Mouse (Mus musculus): Measurements from ENCODE around the gene Pappa2.

The Pappa2 gene

DNA sequence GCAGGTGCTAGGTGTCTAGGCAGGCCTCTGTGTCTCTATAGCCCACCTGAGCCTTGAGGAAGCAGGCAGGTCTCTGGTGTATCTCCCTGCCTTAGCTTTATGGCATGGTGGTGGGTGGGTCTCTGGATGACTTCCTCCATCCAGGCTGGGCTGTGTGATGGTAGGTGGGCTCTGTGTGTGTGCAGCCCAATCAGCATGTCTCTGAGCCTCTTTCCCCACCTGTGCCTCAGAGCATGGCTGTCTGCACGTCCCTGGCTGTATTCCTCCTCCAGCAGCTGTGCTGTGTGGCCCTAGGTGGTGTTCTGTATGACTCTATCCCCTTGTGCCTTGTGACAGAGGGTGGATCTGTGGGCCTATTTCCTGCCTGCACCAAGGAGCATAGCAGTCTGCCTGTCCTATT is at the start of gene Pappa2:
Gene Pappa2 (minus strand): TSS at position 101 of the 400 bp plus-strand sequence.
- DNase-seq (ENCODE audit: low read depth, low spot score), result no peak

DNA sequence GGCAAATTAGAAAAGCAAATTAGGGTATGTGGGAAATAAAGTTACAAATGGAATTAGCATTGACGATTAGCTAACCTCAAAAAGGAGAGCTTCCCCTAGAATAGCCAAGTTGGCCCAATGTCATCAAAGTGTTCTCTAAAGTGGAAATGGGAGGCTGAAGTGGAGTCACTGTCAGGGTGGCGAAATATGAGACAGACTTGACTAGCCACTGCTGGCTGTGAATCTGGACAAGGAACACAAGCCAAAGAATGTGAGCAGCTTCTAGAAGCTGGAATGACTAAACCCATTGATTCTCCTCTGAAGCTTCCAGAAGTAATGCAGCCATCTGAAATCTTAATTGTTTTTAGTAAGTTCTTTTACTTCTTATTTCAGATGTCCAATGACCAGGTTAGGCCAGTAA is 48.8 kb upstream of the Pappa2 start:
- no peak for DNase-seq (ENCODE audit: low read depth, low spot score)

DNA sequence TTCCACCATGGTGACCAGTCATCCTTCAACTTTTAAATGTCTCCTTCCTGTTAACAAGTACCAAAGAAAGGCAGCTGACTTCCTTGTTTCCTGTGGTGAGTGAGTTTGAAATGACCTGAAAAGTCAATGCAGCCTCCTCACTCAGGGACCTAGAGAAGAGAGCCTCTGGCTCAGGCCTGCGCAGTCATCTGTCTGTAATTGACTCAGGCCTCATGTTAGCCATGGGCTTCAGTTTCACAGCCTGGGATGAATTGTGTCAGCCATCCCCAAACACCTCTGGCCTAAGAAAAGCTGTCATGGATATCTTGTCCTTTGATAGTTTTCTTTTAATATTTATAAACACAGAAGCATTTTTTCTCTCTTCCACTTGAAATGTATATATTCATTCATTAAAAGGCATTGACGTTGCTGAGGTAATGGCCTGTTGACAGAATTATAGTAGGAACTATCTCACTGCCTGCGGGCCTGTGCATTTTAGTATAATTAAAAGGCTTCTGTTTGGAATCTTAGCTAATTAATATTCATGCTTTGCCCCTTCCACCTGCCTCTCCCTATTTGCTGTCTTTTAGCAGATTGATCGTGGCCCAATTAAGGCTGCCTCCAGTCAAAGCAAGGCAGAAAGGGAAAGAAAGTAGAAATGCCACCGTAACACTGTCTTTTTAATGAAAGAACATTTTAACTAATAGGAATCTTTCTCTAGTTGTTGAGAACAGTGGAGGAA is 34.8 kb upstream of the Pappa2 start:
- DNase-seq (ENCODE audit: low read depth, low spot score), result no peak

DNA sequence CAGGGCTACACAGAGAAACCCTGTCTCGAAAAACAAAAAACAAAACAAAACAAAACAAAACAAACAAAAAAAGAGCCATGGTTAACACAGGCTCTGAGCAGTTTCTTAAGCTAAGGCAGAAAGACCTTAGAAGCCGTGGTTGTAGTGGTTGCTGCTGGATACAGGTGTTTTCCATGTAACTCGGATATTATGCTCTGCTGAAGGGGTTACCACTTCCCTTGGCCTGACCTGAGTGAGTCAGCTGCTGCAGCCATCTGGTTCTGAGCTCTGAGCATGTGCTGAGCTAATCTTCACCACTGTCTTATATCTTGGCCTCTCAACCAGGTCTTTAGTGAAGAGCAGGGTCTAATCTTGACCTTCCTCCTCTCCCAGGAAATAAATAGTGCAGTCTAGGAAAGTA is 6.8 kb upstream of the Pappa2 start:
- no peak for DNase-seq (ENCODE audit: low read depth, low spot score)

DNA sequence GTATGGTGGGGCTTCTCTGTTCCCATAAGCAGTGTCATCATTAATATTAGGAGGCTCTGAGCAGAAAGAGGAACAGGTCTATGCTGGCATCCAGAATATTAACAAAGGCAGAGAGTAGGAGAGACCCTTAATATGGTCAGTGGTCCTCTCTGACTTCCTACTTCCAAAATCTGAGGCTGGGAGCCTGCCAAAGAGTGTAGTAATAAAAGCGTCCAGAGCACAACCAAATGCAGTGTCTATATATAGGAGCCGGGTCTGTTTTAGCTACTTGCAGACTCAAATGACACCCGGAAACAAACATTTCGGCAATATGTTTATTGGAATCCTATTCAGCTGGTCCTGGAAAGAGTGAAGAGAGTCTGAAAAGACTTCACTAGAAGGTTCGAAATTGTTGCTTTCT is 17.9 kb downstream of the Pappa2 start:
- DNase-seq (ENCODE audit: low read depth, low spot score), result no peak

DNA sequence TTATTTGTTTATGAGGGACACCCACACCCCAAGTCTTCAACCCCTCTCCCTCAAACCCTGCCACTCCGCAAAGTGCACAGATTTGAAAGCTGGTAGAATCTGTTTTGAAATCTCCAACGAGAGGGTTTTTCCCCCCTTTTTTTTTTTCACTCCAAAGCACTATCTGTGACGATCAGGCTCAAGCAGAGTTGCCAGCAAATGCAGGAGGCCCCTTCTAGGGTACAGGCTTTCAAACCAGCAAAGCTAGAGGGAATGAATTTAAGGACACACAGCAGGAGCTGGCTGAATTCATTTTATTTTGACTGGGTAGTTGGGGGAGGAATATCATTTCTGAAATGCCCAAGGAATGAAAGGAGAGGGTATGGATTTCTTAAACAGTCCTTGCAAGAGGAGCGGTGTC is 19.3 kb downstream of the Pappa2 start:
- no peak for DNase-seq (ENCODE audit: low read depth, low spot score)

DNA sequence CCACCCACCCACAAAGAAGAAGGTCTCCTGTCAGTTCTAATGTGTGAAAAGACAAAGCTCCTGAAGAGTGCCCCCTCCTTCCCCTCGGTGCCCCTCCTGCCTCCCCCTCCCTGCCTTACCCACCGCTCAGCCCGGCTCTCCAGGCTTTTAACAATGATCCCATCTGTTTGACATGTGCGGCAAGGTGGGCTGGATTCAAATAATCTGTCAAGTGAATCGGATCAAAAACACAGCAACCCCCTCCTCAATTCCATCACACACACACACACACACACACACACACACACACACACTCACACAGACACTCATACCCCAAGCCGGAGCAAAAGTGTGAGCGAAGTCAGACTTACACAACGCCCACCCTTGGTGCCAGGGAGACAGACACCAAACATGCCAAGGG is 19.7 kb downstream of the Pappa2 start:
- no peak for DNase-seq (ENCODE audit: low read depth, low spot score)

DNA sequence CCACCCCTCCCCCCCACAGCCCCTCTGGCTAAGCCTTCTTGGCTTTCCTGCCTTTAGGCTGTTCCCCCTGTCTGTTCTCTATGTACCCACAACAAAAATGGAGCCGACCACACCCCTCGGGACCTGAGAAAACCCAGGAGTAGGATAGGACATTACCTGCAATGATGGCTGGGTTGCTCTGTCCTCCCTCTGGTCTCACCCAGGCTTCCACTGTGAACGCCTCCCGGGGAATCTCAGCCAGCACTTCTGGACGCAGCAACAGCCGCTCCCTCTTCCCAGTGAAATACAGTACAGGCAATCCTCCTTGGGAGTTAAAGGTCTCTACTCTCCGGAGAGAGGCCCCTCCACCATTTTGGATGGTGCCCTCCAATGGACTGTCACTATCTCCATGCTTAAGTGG is 23.9 kb downstream of the Pappa2 start:
- DNase-seq (ENCODE audit: low read depth, low spot score), result no peak

DNA sequence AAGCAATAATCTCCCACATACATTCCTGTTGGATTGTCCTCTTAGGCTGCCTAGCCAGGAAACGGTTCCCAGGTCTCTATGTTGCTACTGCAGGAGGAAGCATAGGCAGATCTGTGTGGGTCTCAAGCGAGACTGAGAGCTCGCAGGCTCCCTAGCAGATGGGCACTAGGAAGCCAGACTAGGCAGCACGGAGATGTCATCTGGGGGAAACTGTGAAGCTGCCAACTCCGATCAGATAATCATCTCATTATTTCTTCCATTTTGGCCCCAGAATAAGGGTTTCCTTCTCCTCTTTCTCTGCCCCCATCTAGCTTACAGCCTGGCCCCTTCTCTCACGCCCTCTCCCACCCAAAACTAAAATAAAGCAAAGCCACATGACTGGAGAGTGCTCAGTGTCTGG is 25.5 kb downstream of the Pappa2 start:
- no peak for DNase-seq (ENCODE audit: low read depth, low spot score)

DNA sequence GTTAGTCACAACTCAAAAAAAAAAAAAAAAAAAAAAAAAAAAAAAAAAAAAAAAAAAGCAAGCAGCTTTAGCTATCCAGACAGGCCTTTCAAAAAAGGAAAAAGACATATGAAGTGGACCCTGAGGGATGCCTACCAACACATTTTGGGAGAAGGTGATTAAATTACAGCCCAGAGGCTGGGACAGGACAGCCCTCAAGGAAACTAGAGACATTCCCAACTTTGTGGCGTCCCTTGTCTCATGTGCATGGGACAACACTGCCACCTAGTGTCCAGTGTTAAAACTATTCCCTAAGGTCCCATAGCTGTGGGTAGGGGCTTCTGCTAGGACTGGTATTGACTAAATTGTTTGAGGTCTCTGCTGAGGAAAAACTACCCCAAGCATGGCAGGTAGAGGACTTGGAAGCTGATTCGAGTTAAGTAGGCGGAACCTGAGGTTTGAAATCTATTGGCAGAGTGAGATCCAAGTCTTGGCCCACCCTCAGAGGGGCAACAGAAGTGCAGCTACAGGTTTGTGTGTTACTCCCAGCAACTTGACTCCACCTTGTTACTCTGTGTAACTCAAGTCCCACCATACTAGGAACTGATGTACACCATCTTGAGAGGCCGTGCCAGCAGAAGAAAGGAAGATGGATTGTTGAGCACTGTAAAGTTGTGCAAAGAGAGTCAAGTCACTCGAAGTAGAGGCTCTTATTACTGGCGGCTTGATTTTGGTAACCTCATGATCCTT is 26.6 kb downstream of the Pappa2 start:
- peak; percentile 13 for DNase-seq (ENCODE audit: low read depth, low spot score)

DNA sequence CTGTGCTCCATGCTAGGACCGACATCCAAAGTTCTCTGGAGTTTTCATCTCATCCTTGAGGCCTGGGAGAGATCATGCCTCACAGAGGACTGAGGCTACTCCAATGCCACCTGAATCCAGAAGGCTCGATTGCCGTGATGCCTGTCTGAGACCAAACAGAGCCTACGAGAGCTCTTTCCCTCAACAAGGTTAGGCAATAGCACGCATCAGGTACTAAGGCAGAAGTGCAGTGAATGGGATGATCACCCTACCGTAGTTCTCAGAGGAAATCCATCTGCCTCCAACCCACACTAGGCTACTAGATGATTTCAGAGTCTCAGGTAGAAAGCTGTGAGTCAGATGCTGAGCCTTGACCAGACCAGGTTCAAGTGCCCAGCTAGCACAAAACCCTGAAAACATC is 31.2 kb downstream of the Pappa2 start:
- no peak for DNase-seq (ENCODE audit: low read depth, low spot score)

DNA sequence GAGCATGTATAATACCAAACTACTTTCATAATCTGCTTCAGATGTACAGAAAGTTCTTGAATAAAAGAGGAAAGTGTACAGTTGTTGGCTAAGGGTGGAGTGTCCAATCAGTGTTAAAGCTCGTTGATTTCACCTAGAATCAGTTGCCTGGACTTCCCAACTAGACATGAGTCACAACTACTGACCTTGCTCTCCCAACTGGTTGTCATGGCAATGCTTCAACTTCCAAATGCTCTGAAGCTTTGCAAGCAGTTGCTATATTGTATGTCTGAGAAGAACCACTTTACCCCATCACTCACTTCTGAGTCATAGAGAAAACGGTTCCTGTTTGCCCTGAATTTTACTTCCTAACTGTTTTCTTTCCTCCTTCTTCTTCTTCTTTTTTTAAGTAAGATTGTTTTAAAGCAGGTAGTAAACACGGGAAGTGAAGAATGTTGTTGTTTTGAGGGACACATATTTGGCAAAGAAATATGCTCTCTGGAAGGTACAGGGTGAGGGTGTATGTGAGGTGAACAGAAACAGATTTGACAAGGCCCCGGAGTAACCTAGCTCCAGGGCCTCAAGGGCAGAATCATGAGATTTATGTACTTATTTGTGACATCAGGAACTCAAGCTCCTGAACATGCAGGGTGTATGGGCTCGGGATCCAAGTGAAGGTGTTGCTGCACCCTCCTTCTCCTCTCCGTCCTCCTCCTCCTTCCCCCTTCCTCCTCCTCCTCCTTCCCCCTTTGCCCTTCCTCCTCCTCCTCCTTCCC is 32.1 kb downstream of the Pappa2 start:
- DNase-seq (ENCODE audit: low read depth, low spot score), result no peak

DNA sequence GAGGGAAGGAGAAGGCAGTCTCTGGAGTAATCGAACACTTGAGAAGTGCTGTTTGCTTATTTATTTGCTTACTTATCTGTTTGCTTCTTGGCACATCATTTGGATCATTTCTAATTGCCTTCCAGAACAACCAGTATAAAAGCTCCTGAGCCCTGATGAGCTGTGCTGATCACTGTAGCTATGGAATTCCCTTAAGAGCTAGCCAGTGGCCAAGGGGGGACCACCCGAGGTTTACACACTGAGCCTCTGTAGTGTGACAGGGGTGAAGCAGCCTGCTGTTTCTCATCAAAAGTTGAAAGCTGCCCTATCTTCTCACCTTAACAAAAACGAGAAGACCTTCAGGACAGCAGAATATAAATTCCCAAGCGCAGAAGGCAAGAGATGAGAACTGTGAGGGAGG is 35.4 kb downstream of the Pappa2 start:
- DNase-seq (ENCODE audit: low read depth, low spot score), result no peak

DNA sequence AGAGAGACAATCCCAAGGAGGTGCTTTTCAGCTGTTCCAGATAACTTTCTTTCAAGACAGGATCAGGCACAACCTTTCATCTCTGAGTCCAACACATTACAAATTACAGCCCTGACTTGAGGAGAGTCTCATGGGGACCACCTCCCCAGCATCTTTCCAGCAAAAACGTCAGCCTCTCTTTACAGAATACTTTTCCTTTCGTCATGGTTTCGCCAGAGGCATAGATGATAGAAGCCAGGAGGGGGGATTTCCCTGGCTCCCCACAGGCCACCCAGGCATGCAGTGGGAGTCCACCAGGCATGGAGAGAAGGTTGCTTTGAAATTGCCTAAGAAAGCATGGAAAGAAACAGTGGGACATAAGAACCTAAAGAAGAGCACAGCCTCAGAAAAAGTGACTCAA is 37.4 kb downstream of the Pappa2 start:
- no peak for DNase-seq (ENCODE audit: low read depth, low spot score)

DNA sequence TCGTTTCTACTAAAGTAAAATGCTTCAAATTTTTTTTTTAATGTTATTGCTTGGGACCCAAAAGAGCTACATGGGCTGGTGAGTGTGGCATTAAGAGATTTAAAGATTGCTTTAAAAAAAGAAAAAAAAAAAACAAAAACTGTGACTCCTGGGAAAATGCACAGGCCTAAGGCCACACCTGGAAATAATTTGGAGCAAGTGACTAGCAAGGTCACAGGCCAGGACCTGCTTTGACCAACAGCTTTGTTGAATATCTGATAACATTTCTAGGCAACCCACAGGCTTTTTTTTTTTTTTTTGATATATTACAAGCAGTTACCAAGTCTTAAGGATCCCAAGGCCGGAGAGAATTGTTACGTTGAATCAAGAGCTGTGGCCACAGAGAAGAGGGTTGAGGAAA is 39.3 kb downstream of the Pappa2 start:
- no peak for DNase-seq (ENCODE audit: low read depth, low spot score)

DNA sequence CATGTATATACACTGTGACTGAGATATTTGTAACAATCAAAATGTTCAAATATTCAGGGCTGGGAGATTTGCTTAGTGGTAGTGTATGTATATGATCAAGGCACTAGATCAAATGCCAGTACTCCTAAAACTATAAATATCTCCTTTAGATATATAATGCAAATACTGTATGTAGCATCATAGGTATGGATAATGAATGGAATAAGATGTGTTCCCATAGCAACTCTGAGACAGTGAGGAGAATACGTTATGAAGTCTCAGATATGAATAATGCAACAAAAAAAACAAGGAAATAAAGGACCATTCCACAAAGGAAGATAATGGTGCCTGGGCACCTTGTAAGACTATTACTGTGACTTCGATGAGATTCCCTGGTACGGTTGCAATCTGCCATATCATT is 45.8 kb downstream of the Pappa2 start:
- DNase-seq (ENCODE audit: low read depth, low spot score), result no peak

DNA sequence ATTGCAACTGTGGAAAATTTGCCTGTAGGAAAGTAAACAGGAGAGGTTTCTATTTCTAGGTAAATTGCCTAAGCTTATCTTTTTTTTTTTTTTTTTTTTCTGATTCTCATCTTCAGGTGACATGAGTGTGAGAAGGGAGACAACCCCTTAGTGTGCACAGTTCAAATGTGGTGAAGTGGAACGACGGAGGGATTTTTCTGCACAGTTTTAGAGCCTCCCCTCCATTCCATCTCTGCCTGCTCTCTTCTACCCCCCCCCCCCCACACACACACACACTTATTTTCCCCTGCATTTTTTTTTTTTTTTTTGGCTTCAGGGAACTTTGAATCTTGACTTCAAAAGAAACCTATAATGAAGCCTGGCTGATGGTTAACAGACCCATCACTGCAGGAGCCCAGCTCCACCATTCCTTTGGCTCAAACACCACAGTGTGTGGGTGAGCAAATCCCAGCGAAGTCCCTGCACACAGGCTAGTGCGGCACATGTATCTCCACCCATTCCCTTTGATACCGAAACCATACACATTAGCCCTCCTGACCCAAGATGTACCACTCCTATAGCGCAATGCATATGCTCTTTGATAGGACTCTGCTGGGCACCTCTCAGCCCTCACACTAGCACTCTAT is 49.0 kb downstream of the Pappa2 start:
- no peak for DNase-seq (ENCODE audit: low read depth, low spot score)

DNA sequence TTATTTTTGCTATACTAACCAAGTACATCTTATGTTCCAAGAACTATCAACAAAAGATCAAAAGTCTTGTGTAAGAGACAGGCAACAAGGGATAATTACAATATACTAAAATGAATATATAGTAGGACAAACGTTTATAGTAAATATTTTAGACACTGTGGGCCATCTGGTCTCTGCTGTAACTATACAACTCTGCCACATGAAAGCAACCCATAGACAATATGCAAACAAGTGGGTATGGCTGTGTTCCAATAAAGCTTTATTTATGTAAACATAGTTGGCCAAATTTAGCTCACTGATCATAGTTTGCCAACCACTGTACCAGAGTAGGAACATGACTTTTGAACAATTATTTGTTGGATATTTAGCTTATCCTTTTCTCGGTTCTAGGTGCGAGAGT is 50.9 kb downstream of the Pappa2 start:
- DNase-seq (ENCODE audit: low read depth, low spot score), result no peak

DNA sequence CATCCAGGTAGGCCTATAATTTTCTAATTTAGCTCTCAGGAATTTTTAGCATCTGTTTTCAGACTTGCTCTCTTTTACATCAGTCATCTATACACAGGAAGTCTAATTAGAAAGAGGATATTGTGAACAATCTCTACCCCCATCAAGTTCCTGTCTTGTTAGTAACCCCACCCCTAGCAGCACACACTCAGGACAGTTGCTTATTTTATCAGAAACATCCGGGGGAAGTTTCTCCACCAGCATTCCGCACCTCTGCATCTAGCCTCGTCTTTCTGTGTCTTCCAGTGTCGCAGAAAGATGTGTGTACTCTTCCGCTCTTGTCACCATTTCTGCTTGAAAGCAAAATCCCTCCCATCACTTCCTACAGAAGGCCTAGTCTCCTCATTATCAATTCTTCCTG is 59.8 kb downstream of the Pappa2 start:
- DNase-seq (ENCODE audit: low read depth, low spot score), result no peak

DNA sequence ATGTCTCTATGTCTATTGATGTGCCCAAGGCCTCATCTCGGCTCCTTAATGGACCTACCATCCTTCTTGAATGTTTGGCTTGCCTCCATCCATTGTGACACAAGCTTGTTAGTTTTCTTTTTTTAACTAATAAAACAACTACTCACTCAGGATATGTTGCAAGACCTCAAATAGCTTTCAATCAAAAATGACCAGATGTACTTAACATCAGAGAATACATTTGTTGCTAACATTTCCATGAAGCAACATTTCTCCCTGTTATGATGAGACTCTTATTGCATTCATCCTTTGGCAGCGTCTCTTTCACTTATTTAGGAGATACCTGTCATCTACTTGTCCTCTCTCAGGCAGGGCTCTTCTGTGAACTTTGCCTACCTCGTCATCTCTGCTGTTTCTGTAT is 61.4 kb downstream of the Pappa2 start:
- no peak for DNase-seq (ENCODE audit: low read depth, low spot score)

DNA sequence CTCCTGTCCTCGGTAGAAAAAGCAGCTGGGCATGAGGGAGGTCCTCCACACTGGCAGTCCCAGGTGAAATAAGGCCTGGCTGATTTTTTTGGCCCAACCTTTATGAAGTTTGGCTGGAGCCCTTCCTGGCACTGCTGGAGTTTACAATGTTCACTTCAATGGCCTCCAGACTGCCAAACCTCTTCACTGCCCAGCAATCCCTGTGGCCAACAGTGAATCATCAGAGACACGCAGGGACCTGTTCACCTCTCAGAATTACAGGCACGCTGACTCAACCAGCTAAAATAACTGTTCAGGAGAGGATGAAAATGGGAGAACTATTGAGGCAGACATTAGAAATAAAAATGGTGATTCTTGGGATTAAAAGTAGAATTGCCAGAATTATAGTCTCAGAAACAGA is 63.2 kb downstream of the Pappa2 start:
- no peak for DNase-seq (ENCODE audit: low read depth, low spot score)

DNA sequence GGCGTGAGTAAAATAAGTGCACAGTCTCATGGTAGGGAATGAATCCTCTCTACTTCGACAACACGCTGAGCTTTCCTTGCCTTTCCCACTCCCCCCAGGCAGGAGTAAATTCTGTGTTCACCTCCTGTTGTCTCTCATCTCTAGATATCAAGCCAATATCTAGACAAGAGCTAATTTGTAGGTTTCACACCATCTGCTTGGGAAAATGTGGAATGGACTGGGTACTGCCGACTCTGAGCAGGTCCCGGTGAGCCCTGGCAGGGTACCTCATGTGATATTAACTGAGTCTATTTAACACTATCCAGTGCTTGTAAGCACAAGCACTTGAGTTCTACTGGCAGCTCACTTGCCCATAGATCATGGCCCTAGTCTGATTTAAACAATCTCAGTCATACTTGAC is 64.7 kb downstream of the Pappa2 start:
- no peak for DNase-seq (ENCODE audit: low read depth, low spot score)
